Mouse (Mus musculus) small intestine, adult 2 months (tissue): ENCODE measurements around the gene Rab8a. TPM values are rescaled to one million over a fixed set of nuclear protein-coding genes. Genes with fewer than 3 reads are reported as not detected.

Source experiments
- H3K27ac ChIP-seq: fragments of 200-500 bp; 2 replicates; pipeline ENCODE4 v1.5.1; 2012; ENCODE audit warnings: low read depth, low read length, control low read depth, inconsistent platforms; ENCODE audit not compliant: insufficient read depth
- H3K27me3 ChIP-seq: fragments of 200-500 bp; 2 replicates; pipeline ENCODE4 v1.6.1; 2012; ENCODE audit warnings: mild to moderate bottlenecking, moderate library complexity, low read length, inconsistent platforms; ENCODE audit not compliant: control insufficient read depth, insufficient read depth
- H3K36me3 ChIP-seq: fragments of 200-500 bp; 2 replicates; pipeline ENCODE4 v1.6.1; 2012; ENCODE audit warnings: mild to moderate bottlenecking, low read length, control low read depth, inconsistent platforms; ENCODE audit not compliant: control insufficient read depth, insufficient read depth
- H3K4me1 ChIP-seq: fragments of 200-500 bp; 2 replicates; pipeline ENCODE4 v1.6.1; 2012; ENCODE audit warnings: low read length, inconsistent platforms, mixed read lengths; ENCODE audit not compliant: control insufficient read depth, insufficient read depth, insufficient read length
- H3K4me3 ChIP-seq: fragments of 200-500 bp; 2 replicates; pipeline ENCODE4 v1.5.1; 2012; ENCODE audit warnings: low read depth, mild to moderate bottlenecking, control low read depth, inconsistent platforms, low read length, moderate library complexity
- CTCF ChIP-seq: fragments of 200-500 bp; IDR thresholded peaks from 2 replicates; pipeline ENCODE4 v1.5.1; 2012; ENCODE audit warnings: low read depth, mild to moderate bottlenecking, control low read depth, inconsistent platforms, low read length, moderate library complexity, mixed read lengths; ENCODE audit not compliant: insufficient replicate concordance, insufficient read length; ENCODE audit errors: extremely low read depth
- POLR2A ChIP-seq: fragments of 200-500 bp; IDR thresholded peaks from 2 replicates; pipeline ENCODE4 v1.6.1; 2012; ENCODE audit warnings: low read depth, mild to moderate bottlenecking, control low read depth, inconsistent platforms, low read length, moderate library complexity
- WGBS: fragments of 180-500 bp; shearing (Covaris S2); methylation state at CpG from one replicate; pipeline ENCODE4 v1.1.7; 2018; 5-methylcytosine and 5-hydroxymethylcytosine counted together
- polyA plus RNA-seq: library from polyadenylated mRNA; depleted of rRNA; stranded (reverse); fragments of >200 nt; gene quantifications from 2 replicates; pipeline ENCODE4 v1.2.3, GENCODE M21; 2012; rRNA removed

The Rab8a gene
- polyA plus RNA-seq, 1 experiment = 58.9 TPM

DNA sequence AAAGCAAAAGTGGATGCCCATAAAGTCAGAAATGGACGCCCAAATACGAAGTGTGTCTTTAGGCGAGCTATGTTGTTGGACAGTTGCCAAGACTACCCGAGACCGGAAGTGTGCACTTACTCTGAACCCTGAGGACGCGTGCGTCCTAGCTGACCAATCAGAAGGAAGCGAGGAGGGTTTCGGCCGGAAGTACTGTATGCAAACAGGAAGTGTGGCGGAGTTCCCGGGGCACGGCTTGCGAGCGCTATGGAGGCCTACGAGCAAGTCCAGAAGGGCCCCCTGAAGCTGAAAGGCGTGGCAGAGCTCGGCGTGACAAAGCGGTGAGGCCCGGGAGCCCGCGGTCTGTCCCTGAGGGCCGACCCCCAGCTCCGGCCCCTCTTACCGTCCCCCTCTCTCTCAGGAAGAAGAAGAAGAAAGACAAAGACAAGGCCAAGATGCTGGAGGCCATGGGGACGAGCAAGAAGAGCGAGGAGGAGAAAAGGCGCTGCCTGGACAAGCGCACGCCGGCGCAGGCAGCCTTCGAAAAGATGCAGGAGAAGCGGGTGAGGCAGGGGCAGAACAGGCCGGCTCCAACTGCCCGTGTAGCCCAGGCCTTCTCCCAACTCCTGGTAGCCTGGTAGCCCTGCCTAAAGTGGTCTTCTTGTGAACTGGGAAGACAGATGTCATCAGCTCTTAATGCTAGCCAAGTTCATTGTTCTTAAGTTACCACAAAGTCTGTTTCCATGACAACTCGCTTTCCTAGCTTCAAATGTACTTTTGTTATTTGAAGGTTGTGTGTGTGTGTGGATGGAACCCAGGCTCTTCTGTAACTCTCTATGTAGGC lies 58.8 kb downstream of the Rab8a start, which contains the start of gene Fam32a:
Fam32a (plus strand) TSS at position 190 of the 823 bp plus-strand sequence.
- TF ChIP-seq CTCF = no peak
- no peak; the same call in 1 of the 2 replicates for TF ChIP-seq POLR2A
- peaks cover 18% of the 10 kb centered on the region for H3K36me3 ChIP-seq
- H3K4me3 ChIP-seq = peak within 1 kb of the TSS; percentile 90
- H3K4me1 ChIP-seq = no peaks in the 10 kb centered on the region
- 11% methylated on average over 39 of the region's 39 CpGs for WGBS
- H3K27ac ChIP-seq = peak within 1 kb of the TSS; percentile 34
- no peaks in the 10 kb centered on the region for H3K27me3 ChIP-seq

DNA sequence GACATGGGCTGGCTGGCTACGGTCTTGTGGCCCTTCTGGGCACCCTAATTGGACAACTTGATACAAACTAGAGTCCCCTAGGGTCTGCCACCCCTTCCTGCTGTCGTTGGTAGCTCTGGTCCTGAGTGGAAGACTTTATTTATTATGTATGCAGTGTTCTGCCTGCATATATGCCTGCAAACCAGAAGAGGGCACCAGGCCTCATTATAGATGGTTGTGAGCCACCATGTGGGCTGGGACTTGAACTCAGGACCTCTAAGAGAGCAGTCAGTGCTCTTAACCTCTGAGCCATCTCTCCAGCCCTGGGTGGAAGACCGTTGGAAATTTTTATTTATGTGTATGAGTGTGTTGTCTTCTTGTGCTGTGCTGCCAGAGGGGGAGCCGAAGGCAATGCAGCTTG lies 59.8 kb downstream of the Rab8a start:
- no peak overlapping the region for H3K4me3 ChIP-seq
- WGBS = 77% methylated on average over 4 of the region's 4 CpGs
- no peak overlapping the region for H3K27ac ChIP-seq
- peak; percentile 33; the same call in 1 of the 2 replicates for TF ChIP-seq CTCF
- TF ChIP-seq POLR2A = no peak
- H3K27me3 ChIP-seq = no peaks in the 10 kb centered on the region
- H3K36me3 ChIP-seq = peaks cover 18% of the 10 kb centered on the region
- no peaks in the 10 kb centered on the region for H3K4me1 ChIP-seq

DNA sequence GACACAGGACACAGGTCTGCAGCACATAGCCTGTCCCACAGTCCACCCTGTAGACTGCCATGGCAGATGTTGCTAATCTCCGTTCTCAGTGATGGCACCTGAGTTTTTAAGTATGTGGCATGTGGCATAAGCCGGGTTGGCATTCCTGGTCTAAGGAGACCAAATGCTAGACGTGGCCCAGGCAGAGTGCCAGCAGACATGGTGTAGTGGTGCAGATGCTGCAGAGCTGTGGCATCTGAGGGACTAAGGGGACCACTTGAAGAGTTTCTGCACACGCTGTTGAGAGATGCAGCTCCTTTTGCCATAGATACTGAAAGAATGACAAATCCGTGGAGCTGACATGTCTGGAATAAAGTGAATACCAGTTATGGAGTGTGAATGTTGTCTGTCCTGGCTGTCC lies 61.7 kb downstream of the Rab8a start:
- TF ChIP-seq POLR2A (no peak), CTCF (no peak)
- H3K27ac ChIP-seq = no peak overlapping the region
- no peaks in the 10 kb centered on the region for H3K4me1 ChIP-seq
- peaks cover 18% of the 10 kb centered on the region for H3K36me3 ChIP-seq
- 87% methylated on average over 5 of the region's 5 CpGs for WGBS
- H3K4me3 ChIP-seq = no peak overlapping the region
- no peaks in the 10 kb centered on the region for H3K27me3 ChIP-seq

Other genes with a start within 250 kb of the Rab8a start
- gene Zfp961, start 210.2 kb upstream of the Rab8a start, polyA plus RNA-seq = 1.2 and 1.9 TPM in 2 replicates
- 7.9 and 8.8 TPM in 2 replicates for gene Cyp4f18, start 151.6 kb upstream of the Rab8a start, polyA plus RNA-seq
- not detected in 2 replicates for gene Olfr372, start 120.0 kb upstream of the Rab8a start, polyA plus RNA-seq
- not detected in 2 replicates for gene Olfr373, start 78.0 kb upstream of the Rab8a start, polyA plus RNA-seq
- gene Olfr374, start 54.2 kb upstream of the Rab8a start, polyA plus RNA-seq = not detected in 2 replicates
- 19.1 and 27.3 TPM in 2 replicates for gene Tpm4, start 26.2 kb upstream of the Rab8a start, polyA plus RNA-seq
- gene Hsh2d, start 28.4 kb downstream of the Rab8a start, polyA plus RNA-seq = 1.4 and 3.3 TPM in 2 replicates
- not detected in 2 replicates for gene Cib3, start 51.6 kb downstream of the Rab8a start, polyA plus RNA-seq
- not detected in 2 replicates for gene Gm11034, start 52.4 kb downstream of the Rab8a start, polyA plus RNA-seq
- 19.7 and 35.5 TPM in 2 replicates for gene Fam32a, start 58.5 kb downstream of the Rab8a start, polyA plus RNA-seq
- 33.6 and 47.4 TPM in 2 replicates for gene Ap1m1, start 78.8 kb downstream of the Rab8a start, polyA plus RNA-seq
- gene Gm10282, start 144.1 kb downstream of the Rab8a start, polyA plus RNA-seq = 0.41 TPM in 1 of 2 replicates, not detected in the other
- 21.4 and 24.7 TPM in 2 replicates for gene Klf2, start 157.8 kb downstream of the Rab8a start, polyA plus RNA-seq